Mouse (Mus musculus) heart, embryonic 13.5 days (tissue): ENCODE results near the gene Chd1l. TPM values are rescaled to one million over a fixed set of nuclear protein-coding genes. Genes with fewer than 3 reads are reported as not detected.

Source experiments
- ATAC-seq: fragments of 200-750 bp; cut with Nextera tagmentation; 2 replicates; pipeline ENCODE4 v1.8.0; 2017; ENCODE audit warnings: moderate TSS enrichment; ENCODE audit not compliant: insufficient number of reproducible peaks, low FRiP score, low TSS enrichment; ENCODE audit errors: extremely low read depth
- H3K27ac ChIP-seq: fragments of 300-500 bp; sonication (generic); replicated peaks from 2 replicates; pipeline ENCODE4 v1.5.1; 2015; ENCODE audit warnings: moderate library complexity, mild to moderate bottlenecking, inconsistent platforms
- H3K27me3 ChIP-seq: fragments of 300-500 bp; sonication (generic); replicated peaks from 2 replicates; pipeline ENCODE4 v1.6.1; 2015; ENCODE audit warnings: mild to moderate bottlenecking, inconsistent platforms
- H3K36me3 ChIP-seq: fragments of 300-500 bp; sonication (generic); 2 replicates; pipeline ENCODE4 v1.6.1; 2015; ENCODE audit warnings: mild to moderate bottlenecking, inconsistent platforms
- H3K4me1 ChIP-seq: fragments of 300-500 bp; sonication (generic); 2 replicates; pipeline ENCODE4 v1.6.1; 2015; ENCODE audit warnings: inconsistent platforms
- H3K4me2 ChIP-seq: fragments of 300-500 bp; sonication (generic); 2 replicates; pipeline ENCODE4 v1.6.1; 2015; ENCODE audit warnings: inconsistent platforms, mild to moderate bottlenecking, moderate library complexity
- H3K4me3 ChIP-seq: fragments of 300-500 bp; sonication (generic); 2 replicates; pipeline ENCODE4 v1.5.1; 2015; ENCODE audit warnings: moderate library complexity, mild to moderate bottlenecking, inconsistent platforms
- H3K9ac ChIP-seq: fragments of 300-500 bp; sonication (generic); 2 replicates; pipeline ENCODE4 v1.6.1; 2015; ENCODE audit warnings: inconsistent platforms, mild to moderate bottlenecking, moderate library complexity
- H3K9me3 ChIP-seq: fragments of 300-500 bp; sonication (generic); 2 replicates; pipeline ENCODE4 v1.6.1; 2016; ENCODE audit warnings: inconsistent platforms
- WGBS: fragments of 180-500 bp; shearing (Covaris S2); methylation state at CpG from one replicate; pipeline ENCODE4 v1.1.7; 2015; ENCODE audit warnings: mixed read lengths; 5-methylcytosine and 5-hydroxymethylcytosine counted together
- polyA plus RNA-seq: library from polyadenylated mRNA; unstranded; fragments of >200 nt; fragmentation: Nextera tagmentation; extraction: Ambion mirVana; gene quantifications from 2 replicates; pipeline ENCODE4 v1.2.1, GENCODE M21; 2015

Chd1l gene
- polyA plus RNA-seq, 1 experiment from 2014 or later: 15.1 TPM

DNA sequence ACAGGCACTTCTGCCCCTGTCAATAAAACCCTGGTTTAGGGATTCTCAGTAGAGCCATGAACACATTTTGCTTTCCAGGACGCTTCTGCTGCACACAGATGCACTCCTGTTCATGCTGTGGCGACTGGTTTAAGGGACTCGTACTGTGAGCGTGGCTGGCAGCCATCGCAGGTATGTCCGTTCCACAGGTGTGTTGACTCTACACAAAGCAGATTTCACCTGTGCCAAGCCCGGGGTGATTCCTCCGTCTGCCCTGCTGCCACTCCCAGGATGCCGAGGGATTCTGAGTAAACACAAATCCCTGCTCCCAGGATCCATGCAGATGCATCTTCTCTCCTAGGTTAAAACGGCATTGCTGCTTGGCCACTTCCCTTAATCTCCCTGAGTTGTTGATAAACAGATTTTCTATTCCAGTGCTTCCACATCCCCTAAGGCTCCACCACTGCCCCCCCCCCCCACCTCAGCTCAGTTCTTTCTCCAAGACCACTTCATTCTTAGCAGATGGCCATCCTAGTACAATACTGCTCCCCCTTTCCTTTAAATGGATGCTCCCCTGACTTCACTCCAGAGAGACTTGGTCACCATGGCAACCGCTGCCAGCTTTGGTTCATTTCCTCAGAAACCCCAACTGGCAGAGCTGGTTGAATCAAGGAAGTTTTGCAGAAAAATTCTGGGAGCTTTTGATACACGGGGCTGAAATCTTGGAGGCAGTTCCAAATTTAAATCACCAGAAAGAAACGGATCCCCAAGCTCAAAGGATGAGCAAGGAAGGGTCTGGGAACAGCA lies 87.9 kb downstream of the Chd1l start:
- no peak overlapping the region for H3K9ac ChIP-seq
- no peaks in the 10 kb centered on the region for H3K36me3 ChIP-seq
- whole genome bisulfite sequencing: 69% methylated on average over 13 of the region's 13 CpGs
- no peaks in the 10 kb centered on the region for H3K27me3 ChIP-seq
- H3K4me2 ChIP-seq: no peak overlapping the region
- no peak overlapping the region for H3K4me3 ChIP-seq
- no peak overlapping the region for H3K27ac ChIP-seq
- no peaks in the 10 kb centered on the region for H3K4me1 ChIP-seq
- ATAC-seq: no peak
- peaks cover 21% of the 10 kb centered on the region for H3K9me3 ChIP-seq

DNA sequence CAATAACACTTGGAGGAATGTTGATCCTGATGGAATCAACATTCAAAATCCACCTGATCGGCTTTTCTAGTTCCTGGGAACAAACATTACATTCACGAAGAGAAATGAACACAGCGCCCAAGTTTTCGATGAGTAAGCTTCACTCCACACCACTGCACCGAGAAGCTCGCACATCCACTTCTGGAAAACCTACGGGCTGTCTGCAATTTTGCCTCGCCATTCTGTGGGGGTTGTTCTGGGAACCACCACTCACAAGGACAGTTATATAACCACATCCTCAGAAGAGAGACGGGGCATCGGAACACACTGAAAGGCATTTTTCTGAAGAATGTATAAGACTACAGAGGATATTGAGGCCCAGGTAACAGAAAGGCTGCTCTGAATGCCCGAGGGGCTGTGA lies 90.1 kb downstream of the Chd1l start:
- 89% methylated on average over 11 of the region's 11 CpGs for WGBS
- H3K9ac ChIP-seq: no peak overlapping the region
- H3K4me2 ChIP-seq: no peak overlapping the region
- H3K9me3 ChIP-seq: peaks cover 21% of the 10 kb centered on the region
- H3K4me1 ChIP-seq: no peaks in the 10 kb centered on the region
- ATAC-seq: no peak
- H3K36me3 ChIP-seq: no peaks in the 10 kb centered on the region
- no peaks in the 10 kb centered on the region for H3K27me3 ChIP-seq
- no peak overlapping the region for H3K4me3 ChIP-seq
- no peak overlapping the region for H3K27ac ChIP-seq

DNA sequence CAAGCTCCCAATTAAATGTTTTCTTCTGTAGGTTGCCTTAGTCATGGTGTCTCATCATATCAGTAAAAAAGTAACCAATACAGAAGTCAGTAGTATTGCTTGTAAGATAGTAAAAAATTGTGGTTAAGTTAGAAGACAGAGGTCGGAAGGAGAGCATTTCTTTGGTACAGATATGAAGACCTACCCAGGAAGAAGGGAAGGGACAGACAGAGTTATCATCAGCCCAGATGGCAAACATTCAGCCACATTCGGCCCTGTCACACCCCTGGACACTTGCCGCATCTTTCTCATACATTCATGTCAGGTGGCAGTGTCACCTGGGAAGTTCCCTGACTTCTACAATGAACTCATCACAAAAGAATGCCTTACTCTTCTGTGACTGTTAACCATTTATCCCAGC lies 97.7 kb downstream of the Chd1l start:
- Histone ChIP-seq H3K4me2 (no peak overlapping the region), H3K4me3 (no peak overlapping the region), H3K9me3 (0 out of 2 replicates have a peak, but pooled peaks cover 1% of the 10 kb centered on the region), H3K9ac (no peak overlapping the region), H3K27ac (no peak overlapping the region), H3K27me3 (no peaks in the 10 kb centered on the region), H3K36me3 (no peaks in the 10 kb centered on the region), H3K4me1 (no peaks in the 10 kb centered on the region)
- no peak for ATAC-seq
- WGBS: 84% methylated on average over 3 of the region's 3 CpGs

Other genes with a start within 250 kb of the Chd1l start
- not detected in 2 replicates for gene Olfr1402, start 188.2 kb downstream of the Chd1l start, polyA plus RNA-seq
- 3.2 and 4.4 TPM in 2 replicates for gene Fmo5, start 18.6 kb upstream of the Chd1l start, polyA plus RNA-seq
- gene Prkab2, start 48.0 kb upstream of the Chd1l start, polyA plus RNA-seq: 14.1 and 15.4 TPM in 2 replicates
- gene Gm17651, start 64.5 kb upstream of the Chd1l start, polyA plus RNA-seq: not detected in 2 replicates